Mouse (Mus musculus) hematopoietic multipotent progenitor cell, adult 10-12 weeks (in vitro differentiated cells): ENCODE data around the gene Acaa1a. TPM values are rescaled to one million over a fixed set of nuclear protein-coding genes. Genes with fewer than 3 reads are reported as not detected.

Experiments used
- polyA plus RNA-seq: library from polyadenylated mRNA; stranded (reverse); fragments of >175 nt; gene quantifications from 2 replicates; pipeline ENCODE4 v1.2.3, GENCODE M21; 2012; ENCODE audit warnings: low replicate concordance

Acaa1a gene
- polyA plus RNA-seq: 46.5 and 124 TPM in 2 replicates

DNA sequence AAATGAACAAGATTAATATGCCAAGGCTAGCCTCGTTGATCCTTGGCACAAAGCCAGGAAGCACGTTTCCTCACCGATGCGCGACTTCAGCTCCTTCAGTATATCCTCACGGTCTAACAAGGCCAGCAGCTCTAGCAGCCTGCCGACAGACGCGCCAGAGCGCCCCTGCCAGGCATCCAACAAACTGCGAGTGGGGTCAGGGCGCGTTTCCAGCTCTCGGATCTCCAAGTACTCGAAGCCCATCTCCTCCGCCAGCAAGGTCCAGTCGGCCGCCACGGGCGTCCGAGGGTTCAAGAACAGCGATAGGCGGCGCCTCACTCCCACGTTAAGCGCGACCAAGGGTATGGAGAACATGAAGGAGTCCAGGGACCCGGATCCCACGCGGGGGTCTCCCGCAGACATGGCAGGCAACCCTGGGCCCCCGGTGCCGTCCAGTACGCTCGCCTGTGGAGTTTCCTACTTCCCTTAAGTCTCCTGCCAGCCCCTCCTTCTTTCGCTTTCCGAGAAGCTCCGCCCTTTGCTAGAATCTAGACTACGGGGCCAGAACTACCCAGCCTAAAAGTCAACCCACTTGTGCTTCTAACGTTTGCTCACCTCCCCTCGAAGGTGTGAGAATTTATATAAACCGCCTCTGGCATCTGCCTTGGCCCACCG, at the start of gene Acaa1a:
TSS of gene Acaa1a (plus strand) at position 119 of the 654 bp plus-strand sequence.

DNA sequence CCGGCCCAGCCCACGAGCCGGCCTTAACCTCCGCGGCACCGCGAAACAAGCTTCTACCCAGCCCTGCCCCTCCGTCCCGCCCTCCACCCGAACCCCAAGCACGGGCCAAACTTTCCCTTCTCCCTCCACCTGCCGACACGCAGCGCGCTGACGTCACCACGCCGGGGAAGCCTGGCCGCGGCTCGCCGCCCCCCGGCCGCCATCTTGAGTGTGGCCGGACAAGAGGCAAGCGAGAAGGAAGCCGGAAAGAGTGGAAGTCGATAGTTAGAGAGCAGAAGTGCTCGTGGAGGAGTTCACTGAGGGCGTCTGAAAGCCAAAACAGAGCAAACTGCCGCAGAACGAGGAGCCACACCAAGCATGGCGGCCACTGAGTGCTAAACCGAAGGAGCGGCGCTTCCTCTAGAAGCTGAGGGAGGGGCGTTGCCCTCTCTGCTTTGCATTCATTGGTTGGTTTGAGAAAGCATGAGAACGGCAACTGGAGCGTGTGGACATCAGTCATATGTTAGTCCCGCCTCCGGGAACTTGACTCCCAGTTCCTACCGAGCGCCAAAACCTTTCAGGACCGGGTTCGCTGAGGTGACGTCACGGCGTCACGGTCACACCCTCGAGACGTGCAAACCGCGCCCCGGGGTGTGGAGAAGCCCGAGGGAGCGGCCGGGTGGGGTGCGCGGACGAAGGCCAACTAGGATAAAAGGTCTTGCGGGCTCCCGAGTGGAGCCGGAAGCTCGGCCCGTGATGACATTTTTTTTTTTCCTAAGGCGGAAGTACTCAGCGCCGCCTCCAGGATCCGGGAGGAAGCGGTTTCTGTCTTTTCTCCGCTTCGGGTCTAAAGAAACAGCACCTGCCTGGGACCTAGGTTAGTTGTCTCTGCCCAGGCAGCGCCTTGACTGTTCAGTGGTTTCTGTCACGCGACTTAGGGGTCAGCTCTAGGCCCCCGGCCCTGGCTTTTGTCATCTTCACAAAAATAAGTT, 16.9 kb upstream of the Acaa1a start, which contains the start of gene Oxsr1:
TSS of gene Oxsr1 (minus strand) at position 139 of the 971 bp plus-strand sequence.

DNA sequence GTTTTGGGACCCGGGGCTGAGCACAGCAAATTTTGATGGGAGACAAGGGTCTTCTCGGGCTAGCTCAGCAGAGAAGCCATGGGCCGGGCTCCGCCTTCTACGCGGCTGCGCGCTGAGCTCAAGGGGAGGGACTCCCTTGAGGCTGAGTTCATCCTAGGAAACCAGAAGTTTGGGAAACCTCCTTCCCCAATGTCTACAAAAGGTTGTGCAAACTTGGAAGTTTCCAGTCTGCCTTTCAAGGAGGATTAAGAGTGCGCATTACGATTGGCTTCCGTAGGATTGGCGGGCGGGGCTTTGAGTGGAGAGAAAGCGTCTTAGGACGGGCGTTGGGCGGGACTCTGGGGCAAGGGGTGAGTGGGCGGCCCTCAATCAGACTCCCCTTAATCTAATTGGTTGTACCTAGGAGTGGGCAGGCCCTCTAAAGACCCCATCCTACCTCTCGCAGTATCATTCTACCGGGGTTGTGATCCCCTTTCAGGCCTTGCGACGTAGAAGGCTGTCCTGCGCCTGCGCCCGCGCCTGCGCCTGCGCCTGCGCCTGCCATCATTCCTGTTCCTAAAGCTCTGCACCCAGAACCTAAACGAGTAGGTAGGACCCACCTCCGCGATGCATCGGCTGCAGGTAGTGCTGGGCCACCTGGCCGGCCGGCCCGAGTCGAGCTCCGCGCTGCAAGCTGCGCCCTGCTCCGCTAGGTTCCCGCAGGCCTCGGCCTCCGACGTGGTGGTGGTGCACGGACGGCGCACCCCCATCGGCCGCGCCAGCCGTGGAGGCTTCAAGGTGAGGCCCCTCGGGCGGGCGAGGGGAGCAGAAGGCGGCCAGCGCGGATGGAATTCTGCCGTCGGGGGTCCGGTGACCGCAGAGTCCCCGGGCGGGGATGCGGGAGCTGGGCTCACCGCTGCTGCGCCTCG, 1.7 kb downstream of the Acaa1a start, which contains the start of gene Myd88:
TSS of gene Myd88 (minus strand) at position 503 of the 908 bp plus-strand sequence.

DNA sequence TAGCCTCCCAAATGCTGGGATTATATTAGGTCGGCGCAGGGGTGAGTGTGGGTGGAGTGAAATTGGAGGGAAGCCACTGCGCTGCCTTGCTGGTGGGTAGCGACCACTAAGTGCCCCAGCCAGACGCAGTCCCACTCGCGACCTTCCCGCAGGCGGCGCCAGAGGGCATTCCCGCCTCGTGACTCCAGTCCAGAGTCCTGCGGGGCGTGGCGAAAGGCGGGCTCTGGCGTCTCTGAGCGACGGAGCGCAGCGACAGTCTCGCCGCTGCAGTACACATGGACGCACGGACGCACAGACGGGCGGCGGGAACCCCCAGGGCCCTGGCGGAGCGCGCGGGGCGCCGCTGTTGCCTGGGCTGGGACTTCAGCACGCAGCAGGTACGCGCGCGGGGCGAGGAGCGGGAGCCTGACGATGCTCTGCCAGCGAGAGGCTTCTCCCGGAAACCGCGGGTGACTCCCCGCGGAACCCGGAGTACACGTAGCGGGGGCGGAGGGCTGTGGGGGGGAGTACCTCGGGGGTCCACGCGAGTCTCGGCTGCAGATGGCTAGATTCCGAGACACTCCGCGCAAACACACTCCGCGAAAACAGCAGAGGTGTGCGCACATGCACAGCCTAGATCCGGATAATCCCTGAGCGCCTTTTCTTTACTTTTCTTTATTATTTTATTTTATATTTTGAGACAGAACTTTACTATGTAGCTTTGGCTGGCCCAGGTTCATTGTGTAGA, 18.0 kb downstream of the Acaa1a start, which contains the start of gene Xylb:
TSS of gene Xylb (plus strand) at position 51 of the 727 bp plus-strand sequence.

DNA sequence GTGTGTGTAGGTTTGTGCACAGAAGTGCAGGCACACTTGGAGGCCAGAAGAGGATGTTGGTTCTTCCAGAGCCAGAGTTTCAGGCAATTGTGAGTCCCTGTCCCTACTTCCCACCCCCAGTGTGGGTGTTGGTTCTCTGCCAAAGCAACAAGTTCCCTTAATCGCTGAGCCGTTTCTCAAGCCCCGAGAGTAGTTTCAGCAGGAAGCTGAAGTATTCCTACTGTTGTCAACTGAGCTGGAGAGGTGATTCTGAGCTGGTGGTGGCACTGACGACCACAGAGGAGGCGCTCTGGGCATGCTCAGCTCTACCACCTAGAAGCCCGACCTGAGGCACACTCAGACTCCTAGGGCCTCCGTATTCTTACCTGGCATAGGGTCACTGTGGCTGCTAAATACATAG, 25.8 kb downstream of the Acaa1a start, which contains the start of gene Slc22a14:
TSS of gene Slc22a14 (minus strand) at position 270 of the 400 bp plus-strand sequence.

Other genes with a start within 250 kb of the Acaa1a start
- gene Plcd1, start 246.2 kb upstream of the Acaa1a start, polyA plus RNA-seq: 1.1 and 5.4 TPM in 2 replicates
- gene Dlec1, start 237.2 kb upstream of the Acaa1a start, polyA plus RNA-seq: 0.34 and 0.73 TPM in 2 replicates
- 2.1 TPM in 2 replicates for gene Acaa1b, start 182.6 kb upstream of the Acaa1a start, polyA plus RNA-seq
- gene Gm47289, start 180.5 kb upstream of the Acaa1a start, polyA plus RNA-seq: not detected in 2 replicates
- gene Slc22a13, start 130.6 kb upstream of the Acaa1a start, polyA plus RNA-seq: 0.16 and 0.78 TPM in 2 replicates
- 8.9 and 18.4 TPM in 2 replicates for gene Oxsr1, start 17.2 kb upstream of the Acaa1a start, polyA plus RNA-seq
- gene Myd88, start 1.7 kb downstream of the Acaa1a start, polyA plus RNA-seq: 33.9 and 77.1 TPM in 2 replicates
- 0.54 and 0.95 TPM in 2 replicates for gene Xylb, start 17.7 kb downstream of the Acaa1a start, polyA plus RNA-seq
- not detected in 2 replicates for gene Slc22a14, start 25.9 kb downstream of the Acaa1a start, polyA plus RNA-seq
- 1.3 and 2.5 TPM in 2 replicates for gene Acvr2b, start 62.4 kb downstream of the Acaa1a start, polyA plus RNA-seq
- gene Exog, start 105.3 kb downstream of the Acaa1a start, polyA plus RNA-seq: 1.5 and 1.9 TPM in 2 replicates
- 0.04 TPM in 2 replicates for gene Scn5a, start 239.3 kb downstream of the Acaa1a start, polyA plus RNA-seq